Mouse (Mus musculus): Measurements from ENCODE around the gene H2-M10.2. TPM values are rescaled to one million over a fixed set of nuclear protein-coding genes. Genes with fewer than 3 reads are reported as not detected.

The H2-M10.2 gene
- total RNA-seq (2012; rRNA removed) (not detected in 2 replicates), polyA plus RNA-seq (2012; ENCODE audit: insufficient read depth in 1 of 2, insufficient read length in 2 of 2, low read depth in 1 of 2, low replicate concordance in 2 of 2, missing spikeins in 1 of 2) (not detected)

DNA sequence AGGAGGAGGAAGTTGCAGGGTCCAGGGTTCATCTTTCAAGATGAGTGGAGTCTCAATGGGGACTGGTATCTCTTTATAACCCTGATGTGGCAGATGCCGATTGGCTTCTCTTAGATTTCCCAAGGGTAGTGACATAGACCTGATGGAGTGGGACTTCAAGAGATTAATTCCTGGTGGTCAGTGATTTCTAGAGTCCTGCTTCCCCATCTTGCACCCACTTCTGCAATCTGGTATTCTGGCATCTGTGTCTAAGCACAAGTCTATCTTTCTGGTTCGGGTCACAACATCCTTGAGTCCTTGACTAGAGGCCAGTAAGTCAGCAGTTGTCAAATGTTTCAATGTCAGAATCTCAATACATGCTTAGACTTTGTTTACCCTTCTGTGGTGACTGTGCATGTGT, at the start of gene H2-M10.2:
H2-M10.2 (minus strand) TSS at position 101 of the 400 bp plus-strand sequence.
- Histone ChIP-seq H3K9ac (ENCODE audit: control insufficient read depth, low read depth, low read length, poor library complexity, severe bottlenecking) (no peak within 1 kb of the TSS), H3K79me2 (ENCODE audit: control insufficient read depth, insufficient read depth, low read length, poor library complexity) (no peaks in the 10 kb centered on the region), H3K9me3 (replicated peaks; ENCODE audit: insufficient read depth, low read length) (no peaks in the 10 kb centered on the region), H3K4me1 (ENCODE audit: control insufficient read depth in 1 of 2, insufficient read depth in 2 of 2, low read length in 2 of 2) (no peaks in the 10 kb centered on the region), H3K27ac (ENCODE audit: control insufficient read depth, low read depth, low read length) (no peak within 1 kb of the TSS), H3K27me3 (ENCODE audit: control insufficient read depth in 1 of 2, insufficient read depth in 2 of 2, low read length in 2 of 2) (no peaks in the 10 kb centered on the region), H3K4me3 (ENCODE audit: control insufficient read depth in 1 of 2, insufficient read depth in 1 of 2, low read depth in 2 of 2, low read length in 2 of 2) (no peak within 1 kb of the TSS), H3K36me3 (ENCODE audit: control insufficient read depth in 1 of 2, insufficient read depth in 2 of 2, low read length in 2 of 2) (no peaks in the 10 kb centered on the region)
- TF ChIP-seq ELF1 (IDR thresholded peaks at IDR 0.05; ENCODE audit: low read depth, low read length): no peak
- no peak for TF ChIP-seq KAT2A (conservative IDR thresholded peaks at IDR 0.05; ENCODE audit: low read depth, low read length)
- no peak for TF ChIP-seq POLR2AphosphoS2 (IDR thresholded peaks at IDR 0.05; ENCODE audit: low read length)
- no peak for TF ChIP-seq USF1 (IDR thresholded peaks at IDR 0.05; ENCODE audit: low read depth, low read length)
- TF ChIP-seq CHD2 (IDR thresholded peaks at IDR 0.05; ENCODE audit: low read length): no peak
- no peak for TF ChIP-seq ZNF384 (IDR thresholded peaks at IDR 0.05; ENCODE audit: low read depth, low read length)
- no peak for DNase-seq (ENCODE audit: low read depth, low spot score)

DNA sequence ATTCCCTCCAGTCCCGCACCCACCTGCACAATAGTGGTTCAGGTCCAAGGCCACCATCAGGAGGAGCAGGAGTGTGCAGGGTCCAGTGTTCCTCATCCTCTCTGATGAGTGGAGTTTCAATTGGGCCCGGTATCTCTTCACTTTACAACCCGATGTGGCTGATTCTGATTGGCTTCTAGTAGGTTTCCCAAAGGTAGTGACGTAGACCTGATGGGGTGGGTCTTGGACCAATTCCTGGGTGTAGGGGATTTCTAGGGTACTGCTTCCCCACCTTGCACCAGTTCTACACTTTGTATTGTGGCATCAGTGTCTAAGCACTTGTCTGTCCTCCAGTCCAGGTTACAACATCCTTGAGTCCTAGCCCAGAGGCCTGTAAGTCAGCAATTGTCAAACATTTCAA, 39.8 kb upstream of the H2-M10.2 start, which contains the start of gene H2-M10.1:
H2-M10.1 (minus strand) TSS at position 101 of the 400 bp plus-strand sequence.
- Histone ChIP-seq H3K79me2 (ENCODE audit: control insufficient read depth, insufficient read depth, low read length, poor library complexity) (no peaks in the 10 kb centered on the region), H3K27me3 (ENCODE audit: control insufficient read depth in 1 of 2, insufficient read depth in 2 of 2, low read length in 2 of 2) (no peaks in the 10 kb centered on the region; a peak in 1 of 4 replicates), H3K36me3 (ENCODE audit: control insufficient read depth in 1 of 2, insufficient read depth in 2 of 2, low read length in 2 of 2) (no peaks in the 10 kb centered on the region), H3K4me1 (ENCODE audit: control insufficient read depth in 1 of 2, insufficient read depth in 2 of 2, low read length in 2 of 2) (no peaks in the 10 kb centered on the region), H3K9me3 (replicated peaks; ENCODE audit: insufficient read depth, low read length) (no peaks in the 10 kb centered on the region), H3K27ac (ENCODE audit: control insufficient read depth, low read depth, low read length) (no peak within 1 kb of the TSS), H3K9ac (ENCODE audit: control insufficient read depth, low read depth, low read length, poor library complexity, severe bottlenecking) (no peak within 1 kb of the TSS), H3K4me3 (ENCODE audit: control insufficient read depth in 1 of 2, insufficient read depth in 1 of 2, low read depth in 2 of 2, low read length in 2 of 2) (no peak within 1 kb of the TSS)
- DNase-seq (ENCODE audit: low read depth, low spot score): no peak
- TF ChIP-seq TBP (IDR thresholded peaks at IDR 0.05; ENCODE audit: low read depth, low read length) (no peak), USF2 (IDR thresholded peaks at IDR 0.05; ENCODE audit: borderline replicate concordance in 1 of 2, insufficient read depth in 1 of 2, low read depth in 1 of 2, low read length in 2 of 2) (no peak), MAFK (IDR thresholded peaks at IDR 0.05; ENCODE audit: borderline replicate concordance, low read depth, low read length) (no peak), POLR2AphosphoS2 (IDR thresholded peaks at IDR 0.05; ENCODE audit: low read length) (no peak), POLR2AphosphoS5 (IDR thresholded peaks at IDR 0.05; ENCODE audit: borderline replicate concordance, low read depth, low read length) (no peak), ZC3H11A (IDR thresholded peaks at IDR 0.05; ENCODE audit: low read depth, low read length) (no peak), MXI1 (IDR thresholded peaks at IDR 0.05; ENCODE audit: low read depth, low read length) (no peak), CTCF (IDR thresholded peaks at IDR 0.05 in 2 of 3, conservative IDR thresholded peaks at IDR 0.05 in 1 of 3; ENCODE audit: control insufficient read depth in 1 of 3, insufficient read depth in 1 of 3, low read depth in 2 of 3, low read length in 3 of 3, poor library complexity in 1 of 3, severe bottlenecking in 1 of 3) (no peak), ZMIZ1 (IDR thresholded peaks at IDR 0.05; ENCODE audit: low read depth, low read length) (no peak), ELF1 (IDR thresholded peaks at IDR 0.05; ENCODE audit: low read depth, low read length) (no peak), TAL1 (IDR thresholded peaks at IDR 0.05; ENCODE audit: low read length) (no peak), CHD2 (IDR thresholded peaks at IDR 0.05; ENCODE audit: low read length) (no peak), MYC (IDR thresholded peaks at IDR 0.05; ENCODE audit: low read depth, low read length) (no peak), KAT2A (conservative IDR thresholded peaks at IDR 0.05; ENCODE audit: low read depth, low read length) (no peak), SMC3 (IDR thresholded peaks at IDR 0.05; ENCODE audit: low read depth, low read length) (no peak), JUND (IDR thresholded peaks at IDR 0.05; ENCODE audit: low read depth, low read length) (no peak), MAZ (IDR thresholded peaks at IDR 0.05; ENCODE audit: low read depth, low read length) (no peak), ZKSCAN1 (IDR thresholded peaks at IDR 0.05; ENCODE audit: low read depth, low read length) (no peak), GABPA (IDR thresholded peaks at IDR 0.05; ENCODE audit: low read depth, low read length) (no peak)
